Mouse (Mus musculus): ENCODE measurements around the gene Fbxo46.

DNA sequence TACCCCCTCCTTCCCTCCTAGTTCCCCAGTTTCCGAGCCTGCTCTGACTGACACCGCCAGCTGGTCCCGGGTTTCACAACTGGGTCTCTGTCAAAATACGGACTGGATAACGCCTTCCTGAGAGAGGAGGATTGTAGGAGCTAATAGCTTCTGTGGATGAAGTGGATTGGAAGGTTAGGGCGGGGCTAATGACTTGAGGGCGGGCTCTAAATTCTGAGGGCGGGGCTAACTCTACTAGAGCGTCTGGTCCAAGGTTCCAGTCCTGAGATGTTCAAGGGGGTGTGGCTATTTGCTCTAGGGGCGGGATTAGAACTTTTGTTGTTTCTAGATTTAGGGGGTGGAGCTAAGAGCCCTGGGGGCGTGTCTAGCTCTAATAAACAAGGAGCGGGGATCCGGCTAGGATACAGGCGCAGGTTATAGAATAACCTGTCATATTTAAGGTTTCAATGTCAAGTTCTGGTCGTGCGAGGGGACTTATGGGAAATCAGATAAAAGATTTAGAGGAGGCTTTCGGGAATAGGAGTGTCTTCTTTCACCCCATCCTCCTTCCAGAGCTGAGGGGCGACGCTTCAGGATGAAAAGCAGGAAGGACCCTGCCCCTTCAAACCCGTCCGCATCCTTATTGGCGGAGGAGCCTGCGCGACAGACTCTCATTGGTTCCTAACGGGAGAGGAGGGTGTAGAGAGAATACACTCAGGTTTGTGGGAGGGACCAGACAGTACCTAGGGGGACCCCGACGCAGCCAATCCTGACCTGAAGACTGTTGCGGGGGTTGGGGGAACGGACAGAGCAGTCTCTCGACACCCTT is 56.3 kb downstream of the Fbxo46 start, which contains the start of gene Eml2:
- no peak for TF ChIP-seq CTCF (IDR thresholded peaks at IDR 0.05; ENCODE audit: low read depth)
- TF ChIP-seq EP300 (IDR thresholded peaks at IDR 0.05; ENCODE audit: low read depth): no peak
